Comparison of ENCODE assay signal across 22 mouse cellular contexts in the genomic region with DNA sequence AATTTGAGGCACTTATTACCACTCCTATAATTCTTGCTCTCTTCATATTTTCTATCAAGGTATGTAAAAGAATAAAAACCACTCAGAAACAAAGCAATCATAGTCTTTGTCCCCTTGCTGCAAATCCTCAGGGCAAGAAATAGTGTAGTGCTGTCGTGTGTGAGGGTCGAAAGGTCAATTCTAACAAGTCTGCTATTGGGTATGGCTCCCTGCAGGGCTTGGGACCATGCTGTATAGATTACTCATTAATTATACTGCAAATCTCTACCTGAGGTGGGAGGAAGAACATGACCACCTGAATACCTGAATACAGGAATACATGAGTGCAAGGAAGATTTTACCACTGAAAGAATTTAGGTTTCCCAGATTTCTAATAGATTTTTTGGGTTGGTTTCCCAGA.
DNase-seq lines count a peak whose midpoint lies in the region; ATAC-seq and TF ChIP-seq lines count a peak whose summit lies in the region.
"Had no signal": no experiment of that assay in that cellular context is flagged by ENCODE, and none has a peak within 500 bp of the region (broad histone marks: within the 10 kb centered on the region; RNA-seq: fewer than 3 reads in every experiment).

No protein-coding gene starts in this region.

- no peak for DNase-seq in intestine, embryonic 14.5 days (ENCODE audit: low spot score)
- DNase-seq in thymus, adult 2 months, result no peak
- DNase-seq in limb, embryonic 10.5 days (ENCODE audit: low spot score), result no peak
- DNase-seq: adrenal gland, adult 2 months; adrenal gland, postnatal 10 days; adrenal gland, postnatal 25 days; cerebellum, adult 11 months; cerebellum, adult 18-20 months; cerebellum, adult 8-10 months; cerebellum, adult 9-11 months; cerebellum, postnatal 14 days; cerebellum, postnatal 36 days; embryo, embryonic 11 days had no signal

- H3K4me2 ChIP-seq in intestine, embryonic 14.5 days (ENCODE audit: low read length), result no peak overlapping the region
- no peak overlapping the region for H3K4me2 ChIP-seq in intestine, postnatal 0 days (replicated peaks; ENCODE audit: low read depth)
- no peak overlapping the region for H3K4me2 ChIP-seq in intestine, embryonic 16.5 days (ENCODE audit: low read depth, low read length)
- H3K4me2 ChIP-seq: embryonic facial prominence, embryonic 13.5 days; embryonic facial prominence, embryonic 15.5 days; forebrain, embryonic 12.5 days had no signal

- no peak overlapping the region for H3K27ac ChIP-seq in intestine, embryonic 14.5 days (ENCODE audit: low read depth)
- H3K27ac ChIP-seq in intestine, postnatal 0 days (ENCODE audit: low read depth, low read length), result no peak overlapping the region
- no peak overlapping the region for H3K27ac ChIP-seq in intestine, embryonic 16.5 days (ENCODE audit: low read length)
- H3K27ac ChIP-seq in thymus, adult 2 months (ENCODE audit: control insufficient read depth, insufficient read depth, low read length), result no peak overlapping the region
- no peak overlapping the region for H3K27ac ChIP-seq in limb, embryonic 10.5 days
- H3K27ac ChIP-seq: embryonic facial prominence, embryonic 13.5 days; embryonic facial prominence, embryonic 15.5 days; forebrain, embryonic 10.5 days; forebrain, embryonic 12.5 days had no signal

- H3K9ac ChIP-seq in intestine, embryonic 14.5 days (ENCODE audit: low read length), result no peak overlapping the region
- H3K9ac ChIP-seq in intestine, postnatal 0 days (ENCODE audit: low read depth, low read length), result no peak overlapping the region
- no peak overlapping the region for H3K9ac ChIP-seq in intestine, embryonic 16.5 days (ENCODE audit: low read depth, low read length)
- H3K9ac ChIP-seq: embryonic facial prominence, embryonic 13.5 days; embryonic facial prominence, embryonic 15.5 days; forebrain, embryonic 12.5 days had no signal

- TF ChIP-seq CTCF in intestine, postnatal 0 days (IDR thresholded peaks at IDR 0.05; ENCODE audit: low read depth), result no peak
- no peak for TF ChIP-seq CTCF in thymus, adult 2 months (IDR thresholded peaks at IDR 0.05; ENCODE audit: borderline replicate concordance, control insufficient read depth, extremely low read depth, insufficient read depth, low read length, poor library complexity)

- H3K36me3 ChIP-seq in intestine, embryonic 14.5 days (ENCODE audit: control insufficient read depth, insufficient read depth, low read length), result no peaks in the 10 kb centered on the region
- H3K36me3 ChIP-seq in intestine, postnatal 0 days (ENCODE audit: control insufficient read depth, insufficient read depth), result no peaks in the 10 kb centered on the region
- H3K36me3 ChIP-seq in intestine, embryonic 16.5 days (ENCODE audit: control insufficient read depth, insufficient read depth, low read length), result no peaks in the 10 kb centered on the region
- H3K36me3 ChIP-seq in thymus, adult 2 months (ENCODE audit: control insufficient read depth, insufficient read depth, low read length), result no peaks in the 10 kb centered on the region
- H3K36me3 ChIP-seq in limb, embryonic 10.5 days, result no peaks in the 10 kb centered on the region
- H3K36me3 ChIP-seq: embryonic facial prominence, embryonic 13.5 days; embryonic facial prominence, embryonic 15.5 days; forebrain, embryonic 10.5 days; forebrain, embryonic 12.5 days had no signal

- peak; percentile 74; the same call in 1 of the 2 replicates for ATAC-seq in intestine, embryonic 14.5 days (replicated peaks; ENCODE audit: low FRiP score, low TSS enrichment, low read depth)
- ATAC-seq in intestine, postnatal 0 days, result no peak
- ATAC-seq in intestine, embryonic 16.5 days, result peak; percentile 69
- ATAC-seq: forebrain, embryonic 14.5 days; forebrain, embryonic 16.5 days had no signal

- H3K4me3 ChIP-seq in intestine, embryonic 14.5 days (ENCODE audit: low read depth, low read length), result no peak overlapping the region
- no peak overlapping the region for H3K4me3 ChIP-seq in intestine, postnatal 0 days (ENCODE audit: low read depth, low read length)
- no peak overlapping the region for H3K4me3 ChIP-seq in intestine, embryonic 16.5 days (ENCODE audit: low read length)
- H3K4me3 ChIP-seq in thymus, adult 2 months (ENCODE audit: control insufficient read depth, insufficient read depth, low read length), result no peak overlapping the region
- H3K4me3 ChIP-seq in limb, embryonic 10.5 days, result no peak overlapping the region
- H3K4me3 ChIP-seq: embryonic facial prominence, embryonic 13.5 days; embryonic facial prominence, embryonic 15.5 days; erythroblast, embryonic 14.5 days; forebrain, embryonic 10.5 days; forebrain, embryonic 12.5 days had no signal

- 52% methylated on average over 2 of the region's 2 CpGs for WGBS in intestine, embryonic 14.5 days
- 48% methylated on average over 2 of the region's 2 CpGs for WGBS in intestine, postnatal 0 days
- 51% methylated on average over 2 of the region's 2 CpGs for WGBS in intestine, embryonic 16.5 days
- WGBS in thymus, adult 2 months, result 88% methylated on average over 2 of the region's 2 CpGs
- 53% methylated on average over 2 of the region's 2 CpGs for WGBS in limb, embryonic 10.5 days

- H3K9me3 ChIP-seq in intestine, embryonic 14.5 days (ENCODE audit: control insufficient read depth, low read length), result no peaks in the 10 kb centered on the region
- no peaks in the 10 kb centered on the region for H3K9me3 ChIP-seq in intestine, postnatal 0 days (ENCODE audit: control insufficient read depth)
- H3K9me3 ChIP-seq in intestine, embryonic 16.5 days (ENCODE audit: control insufficient read depth, low read length), result no peaks in the 10 kb centered on the region
- no peaks in the 10 kb centered on the region for H3K9me3 ChIP-seq in limb, embryonic 10.5 days (replicated peaks)
- H3K9me3 ChIP-seq: embryonic facial prominence, embryonic 13.5 days; embryonic facial prominence, embryonic 15.5 days; forebrain, embryonic 10.5 days; forebrain, embryonic 12.5 days had no signal

- no peak for TF ChIP-seq POLR2A in thymus, adult 2 months (IDR thresholded peaks at IDR 0.05; ENCODE audit: control insufficient read depth, extremely low read depth, insufficient read depth, low read length, poor library complexity)

- no peaks in the 10 kb centered on the region for H3K4me1 ChIP-seq in intestine, embryonic 14.5 days (replicated peaks; ENCODE audit: control insufficient read depth, insufficient read depth, low read length)
- H3K4me1 ChIP-seq in intestine, postnatal 0 days (replicated peaks; ENCODE audit: control insufficient read depth, insufficient read depth, low read length), result no peaks in the 10 kb centered on the region
- H3K4me1 ChIP-seq in intestine, embryonic 16.5 days (ENCODE audit: control insufficient read depth, insufficient read depth, low read length), result 0 out of 2 replicates have a peak, but pooled peaks cover 2% of the 10 kb centered on the region
- H3K4me1 ChIP-seq in thymus, adult 2 months (replicated peaks; ENCODE audit: control insufficient read depth, insufficient read depth, low read length), result no peaks in the 10 kb centered on the region
- H3K4me1 ChIP-seq in limb, embryonic 10.5 days, result no peaks in the 10 kb centered on the region
- H3K4me1 ChIP-seq: embryonic facial prominence, embryonic 13.5 days; embryonic facial prominence, embryonic 15.5 days; forebrain, embryonic 10.5 days; forebrain, embryonic 12.5 days had no signal

- H3K27me3 ChIP-seq in intestine, embryonic 14.5 days (replicated peaks; ENCODE audit: control insufficient read depth, insufficient read depth, low read length), result no peaks in the 10 kb centered on the region
- no peaks in the 10 kb centered on the region for H3K27me3 ChIP-seq in intestine, postnatal 0 days (replicated peaks; ENCODE audit: control insufficient read depth, insufficient read depth, low read length)
- H3K27me3 ChIP-seq in intestine, embryonic 16.5 days (replicated peaks; ENCODE audit: control insufficient read depth, insufficient read depth, low read length), result no peaks in the 10 kb centered on the region
- H3K27me3 ChIP-seq in thymus, adult 2 months (ENCODE audit: control insufficient read depth, insufficient read depth, low read length), result no peaks in the 10 kb centered on the region
- H3K27me3 ChIP-seq in limb, embryonic 10.5 days (ENCODE audit: low read depth, poor library complexity, severe bottlenecking), result no peaks in the 10 kb centered on the region
- H3K27me3 ChIP-seq: embryonic facial prominence, embryonic 15.5 days; forebrain, embryonic 12.5 days had no signal
